Mouse (Mus musculus) heart, postnatal 25 days (tissue): ENCODE data around the gene Cyp4a30b. TPM values are rescaled to one million over a fixed set of nuclear protein-coding genes. Genes with fewer than 3 reads are reported as not detected.
"Not testable (repeated sequence)": the region's sequence is repeated elsewhere in the genome, so short reads cannot be mapped to it uniquely, and the experiment has no call there.

ENCODE experiments used
- DNase-seq: peaks from one replicate; pipeline ENCODE4 v3.0.0; 2022; ENCODE audit warnings: low spot score
- intact Hi-C: fragments of 180-260 bp; cut with DNase I; formaldehyde crosslinking; loops from one replicate; pipeline ENCODE4 v1.15.1; 2025
- total RNA-seq, 2 experiments: library from RNA; stranded (reverse); gene quantifications; 2 replicates each; pipeline ENCODE4 v1.2.3; 2021

Cyp4a30b gene
- not detected for total RNA-seq

DNA sequence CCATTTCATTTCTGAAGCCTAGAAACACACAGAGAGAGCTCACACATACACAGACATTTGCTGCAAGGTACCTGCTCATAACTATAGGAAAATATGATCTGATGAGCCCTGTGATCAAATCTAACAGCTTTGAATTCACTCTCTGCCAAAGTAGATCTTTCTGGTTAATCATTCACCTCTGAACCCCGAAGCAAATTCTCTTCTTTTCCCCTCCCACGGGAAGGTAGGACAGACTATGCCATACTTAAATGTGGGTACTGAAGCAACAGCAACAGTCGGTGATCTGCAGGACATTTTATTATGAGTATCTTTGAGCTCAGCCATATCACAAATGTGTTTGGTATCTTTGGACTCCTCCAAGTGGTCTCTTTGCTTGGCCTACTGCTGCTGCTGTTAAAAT is at the start of gene Cyp4a30b:
Gene Cyp4a30b, plus strand, starts transcription at position 301 of the 400 bp plus-strand sequence.
- no peak for DNase-seq
- intact Hi-C loops: no loop called here

GRCm38 (mm10) chr4:115411324-115411723 is 41.1 kb upstream of the Cyp4a30b start, which contains the start of gene Cyp4a12b:
Gene Cyp4a12b, plus strand, starts transcription at chr4:115411624.
- DNase-seq, intact Hi-C loops: not testable (repeated sequence)

DNA sequence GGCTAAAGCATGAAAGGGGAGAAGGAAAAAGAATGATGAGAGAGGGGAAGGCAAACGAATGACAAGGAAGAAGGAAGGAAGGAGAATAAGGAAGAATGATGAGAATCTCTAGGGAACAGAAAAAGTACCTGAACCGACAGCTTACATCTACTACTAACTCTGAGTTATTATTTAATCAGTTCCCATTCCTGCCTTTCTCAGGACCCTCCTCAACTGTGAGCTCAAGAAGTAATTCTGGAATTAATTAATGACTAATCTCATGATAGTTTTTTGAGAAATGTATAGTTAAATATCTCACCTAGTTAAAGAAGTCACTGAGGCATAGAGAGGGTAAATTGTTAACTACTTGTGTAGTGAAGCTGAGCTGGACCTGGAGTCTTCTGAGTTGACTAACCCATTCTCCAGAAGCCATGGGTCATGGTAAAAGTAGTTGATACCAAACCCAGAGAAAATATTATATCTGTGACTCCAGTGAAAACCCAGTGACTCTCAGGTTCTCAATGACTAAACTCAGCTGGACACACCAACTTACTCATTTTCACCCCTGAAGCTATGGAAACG is 1.7 kb upstream of the Cyp4a30b start:
- no peak for DNase-seq
- intact Hi-C loops: no loop called here

- intact Hi-C loops, DNase-seq: not testable (repeated sequence)
These were observed 21.2 kb downstream of the Cyp4a30b start for GRCm38 (mm10) chr4:115473585-115473984.

GRCm38 (mm10) chr4:115476051-115476450 is 23.6 kb downstream of the Cyp4a30b start:
- intact Hi-C loops: loop anchor here (5.0 kb wide), 1 partner anchor 171 kb away; the partner anchor contains the start of gene Cyp4b1
- not testable (repeated sequence) for DNase-seq

DNA sequence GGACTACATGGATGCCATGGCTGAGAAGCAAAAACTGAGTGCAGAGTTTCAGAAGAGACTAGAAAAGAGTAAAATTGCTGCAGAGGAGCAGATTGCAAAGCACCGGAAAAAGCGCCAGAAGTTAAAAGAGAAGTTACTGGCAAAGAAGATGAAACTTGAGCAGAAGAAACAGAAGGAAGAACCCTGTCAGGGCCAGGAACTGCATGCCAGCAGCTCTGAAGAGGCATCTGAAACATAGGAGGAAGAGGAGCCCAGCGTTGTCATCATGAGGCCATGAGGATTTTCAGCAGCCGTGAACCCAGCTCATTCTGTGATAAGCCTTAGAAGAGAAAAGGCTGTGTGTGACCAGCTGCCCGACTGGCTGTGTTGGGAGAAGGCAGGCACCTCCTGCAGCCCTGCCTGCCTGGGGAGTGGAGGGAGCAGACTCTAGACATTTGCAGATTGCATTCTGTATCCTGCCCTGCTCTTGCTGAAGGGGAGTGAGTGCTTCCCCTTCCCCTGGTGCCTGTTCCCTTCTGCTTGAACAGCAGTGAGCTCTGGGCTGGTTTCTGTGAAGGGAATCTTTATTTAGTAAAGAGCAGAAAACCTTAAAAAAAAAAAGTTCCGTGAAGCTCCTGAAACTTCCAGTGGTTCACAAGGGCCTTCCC is 28.7 kb downstream of the Cyp4a30b start:
- no peak for DNase-seq
- intact Hi-C loops: no loop called here

- intact Hi-C loops: no loop called here
- no peak for DNase-seq
These were observed 43.6 kb downstream of the Cyp4a30b start, which contains the start of gene Cyp4a14 for GRCm38 (mm10) chr4:115496001-115496400. Gene Cyp4a14, minus strand, starts transcription at chr4:115496142.

GRCm38 (mm10) chr4:115497466-115497865 is 45.1 kb downstream of the Cyp4a30b start:
- intact Hi-C loops: no loop called here
- DNase-seq: no peak

DNA sequence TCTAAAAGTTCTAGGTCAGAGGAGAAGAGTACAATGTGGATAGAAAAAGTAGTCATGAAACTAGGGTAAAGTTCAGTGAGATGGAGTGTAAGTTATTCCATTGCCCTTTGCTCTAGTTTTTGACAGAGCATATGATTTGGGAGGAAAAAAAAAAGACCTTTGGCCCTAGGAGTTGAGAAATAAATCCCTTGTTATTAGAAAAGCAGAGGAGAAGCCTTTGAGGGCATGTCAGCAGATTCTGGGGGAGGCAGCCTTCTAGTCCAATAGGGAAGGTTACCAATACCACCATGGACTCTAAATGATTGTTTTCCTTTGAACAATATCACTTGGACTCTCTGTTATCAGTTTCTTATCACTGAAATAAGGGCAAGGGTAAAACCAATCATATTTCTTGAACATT is 61.6 kb downstream of the Cyp4a30b start:
- intact Hi-C loops, DNase-seq: not testable (repeated sequence)

DNA sequence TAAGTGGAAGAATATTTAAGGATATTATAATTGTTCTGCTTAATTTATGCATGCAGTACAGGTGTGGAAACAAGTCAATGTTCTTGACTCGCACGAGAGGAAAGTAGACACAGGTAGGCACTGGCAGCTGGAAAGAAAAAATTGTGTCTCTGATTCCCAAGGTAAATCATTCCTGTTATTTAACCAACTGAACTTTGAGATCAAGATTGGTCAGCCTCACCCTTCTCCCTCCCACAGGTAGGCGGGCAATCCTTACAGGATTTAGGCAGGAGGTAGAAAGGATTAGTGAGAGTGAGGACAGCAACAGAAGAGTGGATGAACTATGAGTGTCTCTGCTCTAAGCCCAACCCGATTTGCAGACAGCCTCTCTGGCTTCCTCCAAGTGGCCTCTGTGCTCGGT is 65.6 kb downstream of the Cyp4a30b start, which contains the start of gene Cyp4a10:
Gene Cyp4a10, plus strand, starts transcription at position 265 of the 400 bp plus-strand sequence.
- intact Hi-C loops, DNase-seq: not testable (repeated sequence)

DNA sequence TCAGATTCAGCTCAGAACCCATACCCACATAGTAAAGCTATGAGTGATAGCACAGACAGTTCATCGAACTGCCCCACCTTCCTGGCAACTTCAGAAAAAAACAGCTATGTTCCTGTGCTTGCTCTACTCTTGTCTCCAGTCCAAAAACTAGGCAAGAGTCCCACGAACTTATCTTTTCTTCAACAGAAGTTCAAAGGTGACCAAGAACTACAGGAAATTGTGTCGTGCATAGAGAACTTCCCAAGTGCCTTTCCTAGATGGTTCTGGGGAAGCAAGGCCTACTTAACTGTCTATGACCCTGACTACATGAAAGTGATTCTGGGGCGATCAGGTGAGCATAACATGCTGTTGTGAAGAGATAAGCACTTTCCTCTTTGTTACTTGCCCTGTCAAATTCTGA is 67.0 kb downstream of the Cyp4a30b start:
- DNase-seq: no peak
- intact Hi-C loops: no loop called here

Other genes with a start within 250 kb of the Cyp4a30b start
- gene Cyp4a29, start 210.5 kb upstream of the Cyp4a30b start, total RNA-seq: not detected
- gene Cyp4a12a, start 153.6 kb upstream of the Cyp4a30b start, total RNA-seq: not detected
- not detected for gene Cyp4a12b, start 41.0 kb upstream of the Cyp4a30b start, total RNA-seq
- not detected for gene Cyp4a14, start 43.5 kb downstream of the Cyp4a30b start, total RNA-seq
- gene Cyp4a10, start 65.7 kb downstream of the Cyp4a30b start, total RNA-seq: not detected
- not detected for gene Cyp4a31, start 111.0 kb downstream of the Cyp4a30b start, total RNA-seq
- not detected for gene Cyp4a32, start 148.4 kb downstream of the Cyp4a30b start, total RNA-seq
- 10 to 100 TPM; 22.8 to 27.9 TPM for gene Cyp4b1, start 195.1 kb downstream of the Cyp4a30b start, total RNA-seq